ENCODE assay signal across 10 mouse cellular contexts in genomic region chr9:120853032-120853597, GRCm38 (mm10).
DNase-seq lines count a peak whose midpoint lies in the region; ATAC-seq and TF ChIP-seq lines count a peak whose summit lies in the region.
"Had no signal": no experiment of that assay in that cellular context is flagged by ENCODE, and none has a peak within 500 bp of the region (broad histone marks: within the 10 kb centered on the region; RNA-seq: fewer than 3 reads in every experiment).

No protein-coding gene starts in this region.

- no peak for TF ChIP-seq CTCF in kidney, postnatal 0 days (IDR thresholded peaks at IDR 0.05; ENCODE audit: low read depth)

- peak overlapping the region; percentile 55 for H3K27ac ChIP-seq in kidney, postnatal 0 days
- no peak overlapping the region; the same call in 1 of the 2 replicates for H3K27ac ChIP-seq in kidney, embryonic 14.5 days (ENCODE audit: low read depth, low read length)

- no peak overlapping the region for H3K4me3 ChIP-seq in kidney, postnatal 0 days (replicated peaks; ENCODE audit: low read depth, low read length)
- H3K4me3 ChIP-seq in kidney, embryonic 14.5 days (ENCODE audit: low read length), result no peak overlapping the region

- H3K36me3 ChIP-seq in kidney, postnatal 0 days (ENCODE audit: insufficient read depth, low read length), result no peaks in the 10 kb centered on the region
- H3K36me3 ChIP-seq in kidney, embryonic 14.5 days (ENCODE audit: control insufficient read depth, insufficient read depth, low read length), result no peaks in the 10 kb centered on the region
- H3K36me3 ChIP-seq: G1E had no signal

- WGBS in kidney, postnatal 0 days, result 68% methylated on average over 8 of the region's 8 CpGs
- 76% methylated on average over 8 of the region's 8 CpGs for WGBS in kidney, embryonic 14.5 days

- peak; percentile 67 to 79 for DNase-seq in adrenal gland, adult (ENCODE audit: inconsistent age in 2 of 2, low spot score in 1 of 2)
- no peak for DNase-seq in adrenal gland, adult 18-20 months (ENCODE audit: low spot score in 2 of 2)
- DNase-seq in kidney, postnatal 0 days (ENCODE audit: low spot score), result no peak
- DNase-seq in testis, postnatal 14 days (ENCODE audit: low spot score), result peak; percentile 36
- no peak for DNase-seq in testis, postnatal 10 days (ENCODE audit: low spot score)
- no peak for DNase-seq in urinary bladder, adult 2 months (ENCODE audit: low spot score)
- DNase-seq: lung, postnatal 4 days had no signal

- H3K9me3 ChIP-seq in kidney, postnatal 0 days (replicated peaks; ENCODE audit: low read length), result no peaks in the 10 kb centered on the region
- H3K9me3 ChIP-seq in kidney, embryonic 14.5 days (ENCODE audit: control insufficient read depth, low read length), result no peaks in the 10 kb centered on the region
- H3K9me3 ChIP-seq: G1E had no signal

- no peak for ATAC-seq in kidney, postnatal 0 days (replicated peaks; ENCODE audit: low FRiP score, low read depth)
- ATAC-seq in kidney, embryonic 14.5 days (ENCODE audit: low FRiP score, low TSS enrichment), result no peak
- no peak for ATAC-seq in erythroid progenitor cell, adult 5-6 weeks (replicated peaks; ENCODE audit: low FRiP score, poor library complexity, severe bottlenecking)

- no peak overlapping the region for H3K9ac ChIP-seq in kidney, postnatal 0 days (ENCODE audit: low read depth, low read length)
- H3K9ac ChIP-seq in kidney, embryonic 14.5 days (ENCODE audit: low read depth, low read length), result no peak overlapping the region

- peaks cover 11% of the 10 kb centered on the region; the same call in 1 of the 2 replicates for H3K4me1 ChIP-seq in kidney, postnatal 0 days (replicated peaks; ENCODE audit: insufficient read depth, low read length)
- H3K4me1 ChIP-seq in kidney, embryonic 14.5 days (ENCODE audit: control insufficient read depth, insufficient read depth, low read length), result peaks cover 17% of the 10 kb centered on the region

- no peak overlapping the region for H3K4me2 ChIP-seq in kidney, postnatal 0 days (ENCODE audit: low read length)
- no peak overlapping the region for H3K4me2 ChIP-seq in kidney, embryonic 14.5 days (replicated peaks; ENCODE audit: low read depth, low read length)

- no peaks in the 10 kb centered on the region for H3K27me3 ChIP-seq in kidney, postnatal 0 days (ENCODE audit: insufficient read depth, low read length)
- H3K27me3 ChIP-seq in kidney, embryonic 14.5 days (ENCODE audit: control insufficient read depth, insufficient read depth, low read length), result no peaks in the 10 kb centered on the region

Comparison
In these comparisons a context has a peak if more than half of its experiments do, and no peak if none do; other contexts are left out.
1. DNase-seq: peak in adrenal gland, adult (2 of 2) and testis, postnatal 14 days (single experiment); none in adrenal gland, adult 18-20 months (0 of 2), kidney, postnatal 0 days (single experiment), testis, postnatal 10 days (single experiment) and urinary bladder, adult 2 months (single experiment).